Mouse (Mus musculus): ENCODE data around the gene Ctxn2. TPM values are rescaled to one million over a fixed set of nuclear protein-coding genes. Genes with fewer than 3 reads are reported as not detected.

Gene Ctxn2
- polyA plus RNA-seq, 1 experiment from 2014 or later = not detected

Other genes starting within 250 kb of the Ctxn2 start
- gene Slc24a5, start 68.6 kb upstream of the Ctxn2 start, polyA plus RNA-seq (2015; fragmentation: Nextera tagmentation; extraction: Ambion mirVana) = 8.1 and 8.3 TPM in 2 replicates
- gene Myef2, start 13.0 kb upstream of the Ctxn2 start, polyA plus RNA-seq (2015; fragmentation: Nextera tagmentation; extraction: Ambion mirVana) = 30.0 and 37.6 TPM in 2 replicates
- not detected in 2 replicates for gene Slc12a1, start 15.8 kb downstream of the Ctxn2 start, polyA plus RNA-seq (2015; fragmentation: Nextera tagmentation; extraction: Ambion mirVana)
- 169 and 189 TPM in 2 replicates for gene Dut, start 110.5 kb downstream of the Ctxn2 start, polyA plus RNA-seq (2015; fragmentation: Nextera tagmentation; extraction: Ambion mirVana)